Mouse (Mus musculus) Patski (cell line): ENCODE results near the gene Atp23. TPM values are rescaled to one million over a fixed set of nuclear protein-coding genes. Genes with fewer than 3 reads are reported as not detected.

Source experiments
- ATAC-seq: fragments of 100-300 bp; one replicate; pipeline ENCODE4 v1.8.0; 2021
- CTCF ChIA-PET: fragments of 350-600 bp; sonication (Branson Sonifier 250); formaldehyde crosslinking; loops from one replicate; lab custom pipeline; 2022; ENCODE audit warnings: inconsistent platforms; lab: Charles Lee
- POLR2A ChIA-PET: fragments of 350-600 bp; sonication (Branson Sonifier 250); formaldehyde crosslinking; loops from one replicate; lab custom pipeline; 2022; ENCODE audit warnings: antibody characterized with exemption, inconsistent platforms; lab: Charles Lee
- DNase-seq: peaks from one replicate; pipeline ENCODE4 v3.0.0-alpha.2; 2011; ENCODE audit warnings: low read depth, low spot score
- H3K27me3 ChIP-seq: fragments of 371-371 bp; one replicate; pipeline ENCODE4 v1.5.1; 2021
- CTCF ChIP-seq: fragments of 100-300 bp; IDR thresholded peaks from one replicate; pipeline ENCODE4 v1.5.1; 2021
- in situ Hi-C: fragments of 300-500 bp; cut with MboI; formaldehyde crosslinking; loops from 3 replicates; pipeline ENCODE4 v1.11.1; 2018; ENCODE audit warnings: low pct_unique_long_range_greater_than_20kb, mixed read lengths
- polyA plus RNA-seq: library from polyadenylated mRNA; unstranded; gene quantifications from one replicate; pipeline ENCODE4 v1.2.3, GENCODE M21; 2021

The Atp23 gene
- polyA plus RNA-seq, 1 experiment from 2014 or later: 14.5 TPM

GRCm38 (mm10) chr10:126914288-126914687 lies 13.1 kb upstream of the Atp23 start:
- ChIA-PET POLR2A (no interaction called here), CTCF (no interaction called here)

GRCm38 (mm10) chr10:126911479-126911878 lies 10.3 kb upstream of the Atp23 start:
- no peaks in the 10 kb centered on the region for H3K27me3 ChIP-seq
- no peak for TF ChIP-seq CTCF
- ChIA-PET POLR2A (no interaction called here), CTCF (interaction anchor here (1.8 kb wide), 1 partner anchor 120 kb away, joined by 5 read pairs; no protein-coding TSS in a partner anchor)
- DNase-seq: no peak
- in situ Hi-C loops: loop anchor here (10.0 kb wide), 1 partner anchor 123 kb away; the partner anchor contains the start of gene Tsfm
- no peak for ATAC-seq

More at GRCm38 (mm10) chr10:126914288-126914687, 13.1 kb upstream of the Atp23 start:
- TF ChIP-seq CTCF: no peak
- in situ Hi-C loops: loop anchor here (10.0 kb wide), 1 partner anchor 121 kb away; the partner anchor contains the start of gene Tsfm
- no peak for ATAC-seq
- no peaks in the 10 kb centered on the region for H3K27me3 ChIP-seq
- no peak for DNase-seq

GRCm38 (mm10) chr10:126906811-126907210 lies 5.7 kb upstream of the Atp23 start:
- ATAC-seq (no peak), DNase-seq (no peak)
- no peak for TF ChIP-seq CTCF
- in situ Hi-C loops: no loop called here
- POLR2A ChIA-PET: no interaction called here
- CTCF ChIA-PET: no interaction called here
- no peaks in the 10 kb centered on the region for H3K27me3 ChIP-seq

- no peaks in the 10 kb centered on the region for H3K27me3 ChIP-seq
- no peak for DNase-seq
- ATAC-seq: peak; percentile 83
- no peak for TF ChIP-seq CTCF
- ChIA-PET CTCF (interaction anchor here (1.1 kb wide), 1 partner anchor 124 kb away, joined by 3 read pairs; no protein-coding TSS in a partner anchor), POLR2A (no interaction called here)
- in situ Hi-C loops: no loop called here
These were observed 4.5 kb upstream of the Atp23 start for GRCm38 (mm10) chr10:126905650-126906075.

- no peak for ATAC-seq
- in situ Hi-C loops: no loop called here
- peak; percentile 64 for TF ChIP-seq CTCF
- DNase-seq: no peak
- H3K27me3 ChIP-seq: no peaks in the 10 kb centered on the region
- ChIA-PET POLR2A (no interaction called here), CTCF (no interaction called here)
These were observed 3.9 kb upstream of the Atp23 start for GRCm38 (mm10) chr10:126905086-126905485.

GRCm38 (mm10) chr10:126904221-126904620 lies 3.1 kb upstream of the Atp23 start:
- DNase-seq: no peak
- ChIA-PET POLR2A (interaction anchor here (0.6 kb wide), 1 partner anchor 571 kb away, joined by 4 read pairs; no protein-coding TSS in a partner anchor), CTCF (no interaction called here)
- ATAC-seq: no peak
- no peaks in the 10 kb centered on the region for H3K27me3 ChIP-seq
- in situ Hi-C loops: no loop called here
- TF ChIP-seq CTCF: no peak

- TF ChIP-seq CTCF: no peak
- POLR2A ChIA-PET: no interaction called here
- no peak for DNase-seq
- in situ Hi-C loops: no loop called here
- H3K27me3 ChIP-seq: no peaks in the 10 kb centered on the region
- no peak for ATAC-seq
- CTCF ChIA-PET: no interaction called here
These were observed 311 bp upstream of the Atp23 start for GRCm38 (mm10) chr10:126901488-126901843.

- ATAC-seq (no peak), DNase-seq (no peak)
- H3K27me3 ChIP-seq: no peaks in the 10 kb centered on the region
- POLR2A ChIA-PET: no interaction called here
- no peak for TF ChIP-seq CTCF
- CTCF ChIA-PET: no interaction called here
- in situ Hi-C loops: no loop called here
These were observed 5.3 kb downstream of the Atp23 start for GRCm38 (mm10) chr10:126895891-126896290.

GRCm38 (mm10) chr10:126894061-126894460 lies 7.1 kb downstream of the Atp23 start:
- ChIA-PET POLR2A (no interaction called here), CTCF (interaction anchor here (1.3 kb wide), 1 partner anchor 23 kb away, joined by 3 read pairs; no protein-coding TSS in a partner anchor)
- in situ Hi-C loops: no loop called here

GRCm38 (mm10) chr10:126893145-126893544 lies 8.0 kb downstream of the Atp23 start:
- POLR2A ChIA-PET: no interaction called here
- ATAC-seq: no peak
- TF ChIP-seq CTCF: no peak
- no peaks in the 10 kb centered on the region for H3K27me3 ChIP-seq
- in situ Hi-C loops: no loop called here
- DNase-seq: no peak
- CTCF ChIA-PET: interaction anchor here (1.3 kb wide), 1 partner anchor 22 kb away, joined by 3 read pairs; no protein-coding TSS in a partner anchor

More at GRCm38 (mm10) chr10:126894061-126894460, 7.1 kb downstream of the Atp23 start:
- H3K27me3 ChIP-seq: no peaks in the 10 kb centered on the region
- no peak for DNase-seq
- ATAC-seq: no peak
- no peak for TF ChIP-seq CTCF

- ATAC-seq: no peak
- ChIA-PET CTCF (no interaction called here), POLR2A (no interaction called here)
- DNase-seq: no peak
- no peak for TF ChIP-seq CTCF
- H3K27me3 ChIP-seq: no peaks in the 10 kb centered on the region
- in situ Hi-C loops: loop anchor here (25.0 kb wide), 1 partner anchor 1136 kb away; no protein-coding TSS in a partner anchor
These were observed 27.4 kb downstream of the Atp23 start for GRCm38 (mm10) chr10:126873755-126874154.
